In the genomic region with DNA sequence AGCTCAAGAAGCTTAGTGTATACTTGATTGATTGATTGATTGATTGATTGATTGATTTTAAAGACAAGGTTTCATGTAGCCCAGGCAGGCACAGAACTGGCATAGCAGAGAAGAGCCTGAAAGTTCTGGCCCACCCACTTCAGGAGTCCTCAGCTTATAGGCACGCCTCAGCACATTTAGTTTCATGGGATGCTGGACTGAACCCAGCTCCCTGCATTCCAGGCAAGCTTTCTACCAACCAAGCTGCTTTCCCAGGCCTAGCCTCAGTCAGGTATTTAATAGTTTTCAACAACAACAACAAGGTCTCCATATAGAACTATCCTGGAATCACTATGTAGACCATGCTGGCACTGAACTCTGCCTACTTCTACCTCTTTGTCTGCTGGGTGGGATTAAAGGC, we compare ENCODE assay signal across 8 mouse cellular contexts. TPM values are rescaled to one million over a fixed set of nuclear protein-coding genes. Genes with fewer than 3 reads are reported as not detected.
A peak's percentile ranks its signal among the peaks of the same experiment; 100 is the strongest.
DNase-seq lines count a peak whose midpoint lies in the region; ATAC-seq and TF ChIP-seq lines count a peak whose summit lies in the region.

No protein-coding gene starts in this region.

- dilution Hi-C loops in CH12.LX (cut with MboI; ENCODE audit: extremely low pct_ligation_motif_present, extremely low pct_unique_long_range_greater_than_20kb, low sequenced_read_pairs) = no loop called here

- H3K79me2 ChIP-seq in CH12.LX (replicated peaks; ENCODE audit: control insufficient read depth, extremely low read depth, insufficient read depth, poor library complexity, severe bottlenecking) = peaks cover 56% of the 10 kb centered on the region

- TF ChIP-seq POLR2A in CH12.LX (IDR thresholded peaks at IDR 0.05; ENCODE audit: low read depth, low read length) = no peak

- H3K4me2 ChIP-seq in heart, embryonic 12.5 days = peak overlapping the region; percentile 74
- H3K4me2 ChIP-seq in CH12.LX (ENCODE audit: insufficient read depth, low read depth, poor library complexity, severe bottlenecking) = peak overlapping the region; percentile 99
- peak overlapping the region; percentile 80 for H3K4me2 ChIP-seq in hindbrain, embryonic 12.5 days (replicated peaks)
- H3K4me2 ChIP-seq in limb, embryonic 11.5 days (ENCODE audit: low read depth, severe bottlenecking) = peak overlapping the region; percentile 65

- TF ChIP-seq CTCF in CH12.LX (conservative IDR thresholded peaks at IDR 0.05 in 1 of 2, IDR thresholded peaks at IDR 0.05 in 1 of 2; ENCODE audit: low read depth in 2 of 2, low read length in 2 of 2) = no peak

- DNase-seq in heart, adult 11 months = no peak
- DNase-seq in CH12.LX (ENCODE audit: extremely low read depth) = no peak
- no peak for DNase-seq in limb, embryonic 11.5 days (ENCODE audit: low spot score)
- DNase-seq in adrenal gland, postnatal 14 days = no peak
- no peak for DNase-seq in adipocyte (ENCODE audit: low spot score)

- TF ChIP-seq EP300 in CH12.LX (IDR thresholded peaks at IDR 0.05; ENCODE audit: low read length) = no peak

- no peak for TF ChIP-seq RAD21 in CH12.LX (IDR thresholded peaks at IDR 0.05; ENCODE audit: low read depth, low read length)

- peak overlapping the region; percentile 47; the same call in 1 of the 2 replicates for H3K9ac ChIP-seq in heart, embryonic 12.5 days
- peak overlapping the region; percentile 64; the same call in 1 of the 2 replicates for H3K9ac ChIP-seq in CH12.LX (ENCODE audit: insufficient read depth, low read depth)
- H3K9ac ChIP-seq in hindbrain, embryonic 12.5 days = no peak overlapping the region
- peak overlapping the region; percentile 47; the same call in 1 of the 2 replicates for H3K9ac ChIP-seq in limb, embryonic 11.5 days (ENCODE audit: low read length)

- H3K27me3 ChIP-seq in heart, embryonic 12.5 days (replicated peaks) = no peaks in the 10 kb centered on the region
- peaks cover 8% of the 10 kb centered on the region for H3K27me3 ChIP-seq in CH12.LX (replicated peaks)
- H3K27me3 ChIP-seq in hindbrain, embryonic 12.5 days = no peaks in the 10 kb centered on the region
- H3K27me3 ChIP-seq in limb, embryonic 11.5 days (ENCODE audit: control insufficient read depth, insufficient read depth, low read length) = no peaks in the 10 kb centered on the region

- ATAC-seq in heart, embryonic 12.5 days (ENCODE audit: insufficient number of reproducible peaks, low FRiP score) = no peak
- ATAC-seq in hindbrain, embryonic 12.5 days (ENCODE audit: low FRiP score) = no peak
- no peak for ATAC-seq in limb, embryonic 11.5 days (ENCODE audit: insufficient number of reproducible peaks, low FRiP score, low TSS enrichment, low read depth)
- no peak for ATAC-seq in granulocyte monocyte progenitor cell, adult 5-6 weeks (replicated peaks; ENCODE audit: poor library complexity, severe bottlenecking)

- H3K36me3 ChIP-seq in heart, embryonic 12.5 days = no peaks in the 10 kb centered on the region
- H3K36me3 ChIP-seq in CH12.LX (replicated peaks in 1 of 2; ENCODE audit: control insufficient read depth in 1 of 2, insufficient read depth in 1 of 2, low read length in 1 of 2) = peaks cover 9 to 35% of the 10 kb centered on the region in 2 experiments
- H3K36me3 ChIP-seq in hindbrain, embryonic 12.5 days = no peaks in the 10 kb centered on the region
- no peaks in the 10 kb centered on the region for H3K36me3 ChIP-seq in limb, embryonic 11.5 days (ENCODE audit: control insufficient read depth, insufficient read depth, low read length)

- H3K9me3 ChIP-seq in heart, embryonic 12.5 days (replicated peaks) = no peaks in the 10 kb centered on the region
- peaks cover 4% of the 10 kb centered on the region for H3K9me3 ChIP-seq in CH12.LX (replicated peaks; ENCODE audit: low read length)
- H3K9me3 ChIP-seq in hindbrain, embryonic 12.5 days (replicated peaks) = no peaks in the 10 kb centered on the region
- H3K9me3 ChIP-seq in limb, embryonic 11.5 days (ENCODE audit: control insufficient read depth, low read length) = no peaks in the 10 kb centered on the region

- 68% methylated on average over 1 of the region's 1 CpGs for WGBS in heart, embryonic 12.5 days
- WGBS in hindbrain, embryonic 12.5 days = 69% methylated on average over 1 of the region's 1 CpGs
- WGBS in limb, embryonic 11.5 days = 70% methylated on average over 1 of the region's 1 CpGs

- H3K4me1 ChIP-seq in heart, embryonic 12.5 days (replicated peaks) = peaks cover 29% of the 10 kb centered on the region
- H3K4me1 ChIP-seq in CH12.LX (ENCODE audit: control insufficient read depth in 1 of 2, insufficient read depth in 2 of 2) = peaks cover 3 to 42% of the 10 kb centered on the region in 2 experiments; a peak in 3 of 4 replicates
- peaks cover 20% of the 10 kb centered on the region for H3K4me1 ChIP-seq in hindbrain, embryonic 12.5 days
- peaks cover 7% of the 10 kb centered on the region; the same call in 1 of the 2 replicates for H3K4me1 ChIP-seq in limb, embryonic 11.5 days (ENCODE audit: control insufficient read depth, insufficient read depth, low read length)

- no peak overlapping the region for H3K27ac ChIP-seq in heart, embryonic 12.5 days (ENCODE audit: poor library complexity, severe bottlenecking)
- no peak overlapping the region for H3K27ac ChIP-seq in CH12.LX (ENCODE audit: insufficient read depth, low read depth)
- H3K27ac ChIP-seq in hindbrain, embryonic 12.5 days = no peak overlapping the region
- no peak overlapping the region for H3K27ac ChIP-seq in limb, embryonic 11.5 days (replicated peaks; ENCODE audit: low read depth, low read length)

- in situ Hi-C loops in CH12.LX (cut with MboI; ENCODE audit: low pct_ligation_motif_present, low pct_unique_long_range_greater_than_20kb, low sequenced_read_pairs) = no loop called here

- H3K4me3 ChIP-seq in heart, embryonic 12.5 days = peak overlapping the region; percentile 49
- peak overlapping the region; percentile 70 to 80 (median 72) for H3K4me3 ChIP-seq in CH12.LX (replicated peaks in 1 of 3; ENCODE audit: low read depth in 2 of 3, low read length in 2 of 3, poor library complexity in 1 of 3)
- H3K4me3 ChIP-seq in hindbrain, embryonic 12.5 days = no peak overlapping the region
- peak overlapping the region; percentile 45 for H3K4me3 ChIP-seq in limb, embryonic 11.5 days (ENCODE audit: low read depth, low read length)

TF ChIP-seq in CH12.LX, 34 proteins besides CTCF, POLR2A, EP300 and RAD21 (continues in another document):
- no peak for TF ChIP-seq MXI1 (IDR thresholded peaks at IDR 0.05; ENCODE audit: low read depth, low read length)
- no peak for TF ChIP-seq MAFK (IDR thresholded peaks at IDR 0.05; ENCODE audit: insufficient replicate concordance, low read length)
- TF ChIP-seq SIN3A (IDR thresholded peaks at IDR 0.05; ENCODE audit: low read length) = no peak
- TF ChIP-seq JUN (IDR thresholded peaks at IDR 0.05; ENCODE audit: insufficient read depth, low read depth, low read length) = no peak
- TF ChIP-seq ZMIZ1 (IDR thresholded peaks at IDR 0.05; ENCODE audit: low read depth, low read length) = no peak
- TF ChIP-seq BHLHE40 (IDR thresholded peaks at IDR 0.05; ENCODE audit: low read depth, low read length) = no peak
- no peak for TF ChIP-seq NELFE (IDR thresholded peaks at IDR 0.05; ENCODE audit: low read depth, low read length)

RNA-seq across cellular contexts. Expression of a gene that starts 2.0 kb away (rescaled TPM):
- 34.5 and 38.6 TPM in 2 replicates for polyA plus RNA-seq in heart, embryonic 12.5 days (2016; fragmentation: Nextera tagmentation; extraction: Ambion mirVana)
- total RNA-seq in CH12.LX (2012; rRNA removed) (136 and 189 TPM in 2 replicates), CH12.LX (2014; rRNA removed) (197 and 235 TPM in 2 replicates)
- polyA plus RNA-seq in CH12.LX (2012; ENCODE audit: insufficient read length, low read depth) = 178 TPM in 2 replicates
- polyA plus RNA-seq in hindbrain, embryonic 12.5 days (2016; fragmentation: Nextera tagmentation; extraction: Ambion mirVana) = 23.2 and 28.1 TPM in 2 replicates
- 69.4 and 75.5 TPM in 2 replicates for polyA plus RNA-seq in limb, embryonic 11.5 days (2014; fragmentation: Nextera tagmentation; extraction: Ambion mirVana)
- 49.9 and 84.1 TPM in 2 replicates for total RNA-seq in granulocyte monocyte progenitor cell, adult 5-6 weeks (2014; fragmentation: Nextera tagmentation)
- total RNA-seq in granulocyte monocyte progenitor cell, adult 5-6 weeks (2017) = 135 and 162 TPM in 2 replicates
- total RNA-seq in adrenal gland, postnatal 14 days (2021) = 87.9 and 89.6 TPM in 2 replicates

RNA-seq across cellular contexts. Expression of a gene that starts 20.9 kb away (rescaled TPM):
- 31.6 and 33.4 TPM in 2 replicates for polyA plus RNA-seq in heart, embryonic 12.5 days (2016; fragmentation: Nextera tagmentation; extraction: Ambion mirVana)
- total RNA-seq in CH12.LX (2012; rRNA removed) = 63.5 and 63.7 TPM in 2 replicates
- total RNA-seq in CH12.LX (2014; rRNA removed) = 59.2 and 59.6 TPM in 2 replicates
- polyA plus RNA-seq in CH12.LX (2012; ENCODE audit: insufficient read length, low read depth) = 43.3 and 46.6 TPM in 2 replicates
- 25.6 and 30.4 TPM in 2 replicates for polyA plus RNA-seq in hindbrain, embryonic 12.5 days (2016; fragmentation: Nextera tagmentation; extraction: Ambion mirVana)
- 25.2 and 26.1 TPM in 2 replicates for polyA plus RNA-seq in limb, embryonic 11.5 days (2014; fragmentation: Nextera tagmentation; extraction: Ambion mirVana)
- 11.2 and 14.8 TPM in 2 replicates for total RNA-seq in granulocyte monocyte progenitor cell, adult 5-6 weeks (2014; fragmentation: Nextera tagmentation)
- 15.4 and 18.2 TPM in 2 replicates for total RNA-seq in granulocyte monocyte progenitor cell, adult 5-6 weeks (2017)
- total RNA-seq in adrenal gland, postnatal 14 days (2021) = 42.8 and 44.0 TPM in 2 replicates

RNA-seq across cellular contexts. Expression of a gene that starts 32.2 kb away (rescaled TPM):
- 6.4 and 7.1 TPM in 2 replicates for polyA plus RNA-seq in heart, embryonic 12.5 days (2016; fragmentation: Nextera tagmentation; extraction: Ambion mirVana)
- total RNA-seq in CH12.LX (2012; rRNA removed) (22.4 and 24.6 TPM in 2 replicates), CH12.LX (2014; rRNA removed) (8.5 and 11.0 TPM in 2 replicates)
- polyA plus RNA-seq in CH12.LX (2012; ENCODE audit: insufficient read length, low read depth) = 24.5 and 27.5 TPM in 2 replicates
- polyA plus RNA-seq in hindbrain, embryonic 12.5 days (2016; fragmentation: Nextera tagmentation; extraction: Ambion mirVana) = 9.8 and 9.9 TPM in 2 replicates
- 9.0 and 9.2 TPM in 2 replicates for polyA plus RNA-seq in limb, embryonic 11.5 days (2014; fragmentation: Nextera tagmentation; extraction: Ambion mirVana)
- total RNA-seq in granulocyte monocyte progenitor cell, adult 5-6 weeks (2014; fragmentation: Nextera tagmentation) = 29.0 and 36.9 TPM in 2 replicates
- 14.1 and 14.8 TPM in 2 replicates for total RNA-seq in granulocyte monocyte progenitor cell, adult 5-6 weeks (2017)
- total RNA-seq in adrenal gland, postnatal 14 days (2021) = 20.8 and 22.4 TPM in 2 replicates

RNA-seq across cellular contexts. Expression of a gene that starts 32.4 kb away (rescaled TPM):
- polyA plus RNA-seq in heart, embryonic 12.5 days (2016; fragmentation: Nextera tagmentation; extraction: Ambion mirVana) = 13.5 and 15.1 TPM in 2 replicates
- total RNA-seq in CH12.LX (2012; rRNA removed) (28.8 and 28.9 TPM in 2 replicates), CH12.LX (2014; rRNA removed) (19.6 and 20.6 TPM in 2 replicates)
- 38.9 and 43.7 TPM in 2 replicates for polyA plus RNA-seq in CH12.LX (2012; ENCODE audit: insufficient read length, low read depth)
- 16.7 and 17.3 TPM in 2 replicates for polyA plus RNA-seq in hindbrain, embryonic 12.5 days (2016; fragmentation: Nextera tagmentation; extraction: Ambion mirVana)
- 20.8 and 26.5 TPM in 2 replicates for polyA plus RNA-seq in limb, embryonic 11.5 days (2014; fragmentation: Nextera tagmentation; extraction: Ambion mirVana)
- total RNA-seq in granulocyte monocyte progenitor cell, adult 5-6 weeks (2014; fragmentation: Nextera tagmentation) = 17.7 and 25.5 TPM in 2 replicates
- 23.8 and 28.9 TPM in 2 replicates for total RNA-seq in granulocyte monocyte progenitor cell, adult 5-6 weeks (2017)
- 9.2 and 9.7 TPM in 2 replicates for total RNA-seq in adrenal gland, postnatal 14 days (2021)
